In genomic region chr17:83902523-83902922, GRCm38 (mm10) we compare ENCODE assay signal across 14 mouse cellular contexts. TPM values are rescaled to one million over a fixed set of nuclear protein-coding genes. Genes with fewer than 3 reads are reported as not detected.
DNase-seq lines count a peak whose midpoint lies in the region; ATAC-seq and TF ChIP-seq lines count a peak whose summit lies in the region.
"Had no signal": no experiment of that assay in that cellular context is flagged by ENCODE, and none has a peak within 500 bp of the region (broad histone marks: within the 10 kb centered on the region; RNA-seq: fewer than 3 reads in every experiment).

No protein-coding gene starts in this region.

- no peak overlapping the region for H3K4me3 ChIP-seq in gastrocnemius, adult 2 months
- H3K4me3 ChIP-seq in stomach, embryonic 15.5 days (replicated peaks) = no peak overlapping the region
- H3K4me3 ChIP-seq in neural tube, embryonic 15.5 days (replicated peaks) = no peak overlapping the region

- TF ChIP-seq CTCF in gastrocnemius, adult 2 months (IDR thresholded peaks at IDR 0.05) = no peak

- intact Hi-C loops in gastrocnemius, adult 2 months (cut with DNase I) = loop anchor here (2.0 to 10.0 kb wide), 4 partner anchors 90 to 288 kb away; no protein-coding TSS in a partner anchor

- H3K9me3 ChIP-seq in stomach, embryonic 15.5 days = no peaks in the 10 kb centered on the region
- H3K9me3 ChIP-seq in neural tube, embryonic 15.5 days (replicated peaks) = no peaks in the 10 kb centered on the region

- WGBS in stomach, embryonic 15.5 days = 57% methylated on average over 3 of the region's 3 CpGs
- 83% methylated on average over 3 of the region's 3 CpGs for WGBS in neural tube, embryonic 15.5 days

- 0 out of 2 replicates have a peak overlapping the region, but pooled peaks have one; percentile 38 for H3K27ac ChIP-seq in gastrocnemius, adult 2 months
- H3K27ac ChIP-seq in stomach, embryonic 15.5 days = peak overlapping the region; percentile 61; the same call in 1 of the 2 replicates
- no peak overlapping the region for H3K27ac ChIP-seq in neural tube, embryonic 15.5 days (replicated peaks)
- H3K27ac ChIP-seq: liver, embryonic 14.5 days; macrophage had no signal

- H3K4me2 ChIP-seq in stomach, embryonic 15.5 days = no peak overlapping the region
- no peak overlapping the region for H3K4me2 ChIP-seq in neural tube, embryonic 15.5 days

- no peak for ATAC-seq in stomach, embryonic 15.5 days (ENCODE audit: insufficient read depth, low FRiP score, low read depth)
- ATAC-seq in neural tube, embryonic 15.5 days (ENCODE audit: low FRiP score) = no peak
- ATAC-seq in megakaryocyte, adult 5-6 weeks (ENCODE audit: poor library complexity, severe bottlenecking) = no peak

- no peak for DNase-seq in gastrocnemius, adult 2 months
- no peak for DNase-seq in gastrocnemius, postnatal 10 days
- peak; percentile 56 for DNase-seq in T-cell, adult 2 months (ENCODE audit: low spot score)
- DNase-seq in induced T-regulatory cell, adult 2 months (ENCODE audit: low read depth) = peak; percentile 43
- no peak for DNase-seq in frontal cortex, postnatal 36 days (ENCODE audit: low spot score in 2 of 2)
- DNase-seq: cerebellum, postnatal 10 days; heart, postnatal 36 days; kidney, adult 11 months; kidney, postnatal 4 days had no signal

- H3K4me1 ChIP-seq in stomach, embryonic 15.5 days = peaks cover 24% of the 10 kb centered on the region
- H3K4me1 ChIP-seq in neural tube, embryonic 15.5 days = peaks cover 10% of the 10 kb centered on the region

- no peaks in the 10 kb centered on the region for H3K36me3 ChIP-seq in stomach, embryonic 15.5 days
- no peaks in the 10 kb centered on the region for H3K36me3 ChIP-seq in neural tube, embryonic 15.5 days

- H3K9ac ChIP-seq in stomach, embryonic 15.5 days = no peak overlapping the region
- no peak overlapping the region for H3K9ac ChIP-seq in neural tube, embryonic 15.5 days (replicated peaks)
- H3K9ac ChIP-seq: liver, embryonic 14.5 days had no signal

- no peaks in the 10 kb centered on the region for H3K27me3 ChIP-seq in stomach, embryonic 15.5 days (replicated peaks)
- no peaks in the 10 kb centered on the region; the same call in 1 of the 2 replicates for H3K27me3 ChIP-seq in neural tube, embryonic 15.5 days (replicated peaks)

RNA-seq across cellular contexts. Expression of gene Haao, which starts 54.8 kb away (rescaled TPM):
- total RNA-seq in gastrocnemius, adult 2 months (2021) = not detected
- total RNA-seq in gastrocnemius, postnatal 10 days (2021) = under 1 TPM in 1 of 2 experiments, not detected in 1; 0.16 TPM
- polyA plus RNA-seq in stomach, embryonic 15.5 days (2015; fragmentation: Nextera tagmentation; extraction: Ambion mirVana) = 2.1 and 5.9 TPM in 2 replicates
- 0.22 and 3.6 TPM in 2 replicates for polyA plus RNA-seq in neural tube, embryonic 15.5 days (2015; fragmentation: Nextera tagmentation; extraction: Ambion mirVana)
- 62.7 and 66.8 TPM in 2 replicates for total RNA-seq in megakaryocyte, adult 5-6 weeks (2015)
- 52.6 and 53.5 TPM in 2 replicates for total RNA-seq in megakaryocyte, adult 5-6 weeks (2017)

Comparison
In these comparisons a context has a peak if more than half of its experiments do, and no peak if none do; other contexts are left out.
1. DNase-seq: peak in T-cell, adult 2 months (single experiment) and induced T-regulatory cell, adult 2 months (single experiment); none in gastrocnemius, adult 2 months (single experiment), gastrocnemius, postnatal 10 days (single experiment) and frontal cortex, postnatal 36 days (0 of 2).
2. RNA of gene Haao, which starts 54.8 kb away (total RNA-seq): 52.6 to 66.8 TPM in megakaryocyte, adult 5-6 weeks; not detected in gastrocnemius, adult 2 months and 0.16 TPM in gastrocnemius, postnatal 10 days; every median in the first group is over 10 times any median in the second.